Mouse (Mus musculus) bone marrow, adult 2 months (tissue): ENCODE data around the gene Cep57l1.

Source experiments
- CTCF ChIP-seq: fragments of 200-500 bp; IDR thresholded peaks from 2 replicates; pipeline ENCODE4 v1.5.1; 2011; ENCODE audit warnings: low read length, control low read depth; ENCODE audit not compliant: control insufficient read depth, insufficient read depth
- POLR2A ChIP-seq: fragments of 200-500 bp; IDR thresholded peaks from 2 replicates; pipeline ENCODE4 v1.6.1; 2011; ENCODE audit warnings: low read depth, mild to moderate bottlenecking, control low read depth, low read length, borderline replicate concordance; ENCODE audit not compliant: control insufficient read depth

- no peak for TF ChIP-seq CTCF
- TF ChIP-seq POLR2A, result no peak
Observed at GRCm38 (mm10) chr10:41730746-41731145, 78.9 kb downstream of the Cep57l1 start.
